Comparison of ENCODE assay signal across 8 mouse cellular contexts in the genomic region with DNA sequence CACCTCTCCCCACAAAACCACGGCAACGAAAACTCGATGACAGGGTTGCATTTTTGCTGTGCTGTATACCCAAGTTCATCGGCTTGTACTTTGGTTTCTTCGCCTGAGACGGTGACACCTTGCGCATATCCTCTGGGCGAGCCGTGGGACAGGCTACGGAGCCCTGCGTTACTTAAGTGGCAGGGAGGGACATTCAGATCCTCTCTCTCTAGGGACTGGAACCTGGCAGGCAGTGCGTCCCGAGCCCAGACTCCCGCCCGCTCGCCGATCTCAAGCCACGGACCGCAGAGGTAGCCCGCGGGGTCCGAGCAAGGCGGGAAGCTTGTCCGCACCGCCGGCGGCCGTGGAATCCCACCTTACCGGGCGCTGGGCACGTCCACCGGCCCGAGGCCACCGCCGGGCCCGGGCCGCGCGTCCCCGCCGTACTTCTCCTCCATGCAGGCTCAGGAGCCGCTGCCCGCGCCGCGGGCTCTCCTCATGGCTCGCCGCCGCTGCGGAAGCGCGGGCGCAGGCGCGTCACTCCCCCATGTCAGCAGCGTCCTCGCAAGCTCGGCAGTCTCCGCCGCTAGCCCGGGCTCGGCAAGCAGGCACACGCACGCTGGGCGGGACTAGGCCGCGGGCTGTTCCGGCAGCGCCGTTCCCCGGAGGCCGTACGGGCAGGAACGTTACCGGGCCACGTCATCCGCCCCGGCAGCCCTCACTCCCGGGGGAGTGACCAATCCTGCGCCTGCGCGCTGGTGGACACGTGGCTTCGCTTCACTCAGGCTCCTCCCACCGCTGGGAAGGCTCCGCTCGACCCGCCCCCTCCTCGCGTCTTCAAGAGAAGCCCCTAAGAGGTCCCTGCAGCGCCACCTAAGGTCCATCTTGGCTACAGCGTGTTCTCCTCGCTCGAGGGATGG. TPM values are rescaled to one million over a fixed set of nuclear protein-coding genes. Genes with fewer than 3 reads are reported as not detected.
DNase-seq lines count a peak whose midpoint lies in the region; ATAC-seq and TF ChIP-seq lines count a peak whose summit lies in the region.

Slc30a5 (minus strand) TSS at position 687 of the 899 bp plus-strand sequence.

- peak within 1 kb of the TSS; percentile 89 for H3K4me2 ChIP-seq in heart, embryonic 11.5 days
- H3K4me2 ChIP-seq in kidney, embryonic 16.5 days (replicated peaks; ENCODE audit: low read depth, low read length), result peak within 1 kb of the TSS; percentile 81
- peak within 1 kb of the TSS; percentile 89 for H3K4me2 ChIP-seq in myocyte (ENCODE audit: low read depth)

- H3K79me3 ChIP-seq in C2C12 (ENCODE audit: low read depth), result peaks cover 35% of the 10 kb centered on the region

- peak; percentile 100 for DNase-seq in brain, embryonic 14.5 days (ENCODE audit: low read depth)
- peak; percentile 91 for DNase-seq in liver, adult 2 months (ENCODE audit: extremely low read depth, low read depth, low spot score)
- DNase-seq in splenic B cell, adult 2 months (ENCODE audit: low read depth, low spot score), result peak; percentile 100

- peak within 1 kb of the TSS; percentile 94 for H3K27ac ChIP-seq in heart, embryonic 11.5 days (ENCODE audit: low read depth, low read length)
- peak within 1 kb of the TSS; percentile 88 for H3K27ac ChIP-seq in kidney, embryonic 16.5 days (ENCODE audit: low read length)
- peak within 1 kb of the TSS; percentile 86 for H3K27ac ChIP-seq in liver, adult 2 months (replicated peaks; ENCODE audit: insufficient read depth, low read depth, low read length)

- H3K27me3 ChIP-seq in C2C12 (ENCODE audit: control insufficient read depth, insufficient read depth, insufficient read length) (peaks cover 5% of the 10 kb centered on the region), myocyte (ENCODE audit: control insufficient read depth, insufficient read depth, insufficient read length) (no peaks in the 10 kb centered on the region)
- H3K27me3 ChIP-seq in erythroblast, embryonic 14.5 days (ENCODE audit: control insufficient read depth), result peaks cover 2% of the 10 kb centered on the region; the same call in 1 of the 2 replicates
- no peaks in the 10 kb centered on the region for H3K27me3 ChIP-seq in heart, embryonic 11.5 days (ENCODE audit: control insufficient read depth, insufficient read depth, low read length)
- H3K27me3 ChIP-seq in kidney, embryonic 16.5 days (ENCODE audit: insufficient read depth, low read length), result no peaks in the 10 kb centered on the region
- no peaks in the 10 kb centered on the region for H3K27me3 ChIP-seq in liver, adult 2 months (ENCODE audit: control insufficient read depth, insufficient read depth, low read length)
- H3K27me3 ChIP-seq in splenic B cell, adult 2 months (ENCODE audit: control insufficient read depth, insufficient read depth, low read length, poor library complexity, severe bottlenecking), result no peaks in the 10 kb centered on the region

- peak; percentile 58 for TF ChIP-seq CTCF in C2C12 (IDR thresholded peaks at IDR 0.05; ENCODE audit: control insufficient read depth, insufficient read depth, insufficient read length)
- TF ChIP-seq CTCF in brain, embryonic 14.5 days (IDR thresholded peaks at IDR 0.05; ENCODE audit: borderline replicate concordance, extremely low read depth, insufficient read depth, insufficient read length), result peak; percentile 83
- peak; percentile 83 for TF ChIP-seq CTCF in liver, adult 2 months (IDR thresholded peaks at IDR 0.05; ENCODE audit: low read depth, low read length)

- H3K9ac ChIP-seq in heart, embryonic 11.5 days (ENCODE audit: low read depth, low read length), result peak within 1 kb of the TSS; percentile 98
- H3K9ac ChIP-seq in kidney, embryonic 16.5 days (replicated peaks; ENCODE audit: low read length), result peak within 1 kb of the TSS; percentile 96
- peak within 1 kb of the TSS; percentile 94 for H3K9ac ChIP-seq in liver, adult 2 months (ENCODE audit: low read depth, low read length)

- H3K36me3 ChIP-seq in C2C12 (ENCODE audit: control insufficient read depth, insufficient read depth) (peaks cover 6% of the 10 kb centered on the region), myocyte (ENCODE audit: control insufficient read depth, insufficient read depth) (peaks cover 6% of the 10 kb centered on the region)
- peaks cover 17% of the 10 kb centered on the region for H3K36me3 ChIP-seq in erythroblast, embryonic 14.5 days (ENCODE audit: control insufficient read depth)
- H3K36me3 ChIP-seq in heart, embryonic 11.5 days (ENCODE audit: control insufficient read depth, insufficient read depth, low read length), result no peaks in the 10 kb centered on the region; the same call in 1 of the 2 replicates
- peaks cover under 1% of the 10 kb centered on the region; the same call in 1 of the 2 replicates for H3K36me3 ChIP-seq in kidney, embryonic 16.5 days (ENCODE audit: insufficient read depth, low read length)
- H3K36me3 ChIP-seq in liver, adult 2 months (ENCODE audit: control insufficient read depth, insufficient read depth, low read length), result peaks cover 3% of the 10 kb centered on the region
- H3K36me3 ChIP-seq in splenic B cell, adult 2 months (ENCODE audit: control insufficient read depth, insufficient read depth, low read length, poor library complexity, severe bottlenecking), result 0 out of 2 replicates have a peak, but pooled peaks cover 5% of the 10 kb centered on the region

- peaks cover 44% of the 10 kb centered on the region for H3K79me2 ChIP-seq in C2C12 (ENCODE audit: control insufficient read depth, insufficient read depth)
- peaks cover 6% of the 10 kb centered on the region; the same call in 1 of the 2 replicates for H3K79me2 ChIP-seq in liver, adult 2 months (ENCODE audit: control insufficient read depth, insufficient read depth, low read length)
- H3K79me2 ChIP-seq in myocyte (ENCODE audit: control insufficient read depth, insufficient read depth), result peaks cover 39% of the 10 kb centered on the region

- H3K4me3 ChIP-seq in C2C12 (ENCODE audit: insufficient read depth, poor library complexity, severe bottlenecking), result peak within 1 kb of the TSS; percentile 89
- peak within 1 kb of the TSS; percentile 97 for H3K4me3 ChIP-seq in erythroblast, embryonic 14.5 days (replicated peaks)
- peak within 1 kb of the TSS; percentile 88 for H3K4me3 ChIP-seq in heart, embryonic 11.5 days (ENCODE audit: low read depth, low read length)
- H3K4me3 ChIP-seq in kidney, embryonic 16.5 days (ENCODE audit: low read length), result peak within 1 kb of the TSS; percentile 94
- H3K4me3 ChIP-seq in liver, adult 2 months (ENCODE audit: insufficient read depth, low read depth, low read length), result peak within 1 kb of the TSS; percentile 89
- H3K4me3 ChIP-seq in myocyte, result peak within 1 kb of the TSS; percentile 86

- peak within 1 kb of the TSS; percentile 83 for H3ac ChIP-seq in C2C12 (ENCODE audit: control insufficient read depth, insufficient read length, low read depth)
- peak within 1 kb of the TSS; percentile 88 for H3ac ChIP-seq in myocyte (ENCODE audit: control insufficient read depth, insufficient read length)

- H3K9me3 ChIP-seq in erythroblast, embryonic 14.5 days (ENCODE audit: control insufficient read depth, low read length), result no peaks in the 10 kb centered on the region
- no peaks in the 10 kb centered on the region for H3K9me3 ChIP-seq in heart, embryonic 11.5 days (replicated peaks; ENCODE audit: control insufficient read depth, low read length)
- no peaks in the 10 kb centered on the region for H3K9me3 ChIP-seq in kidney, embryonic 16.5 days (ENCODE audit: low read length)

- peak; percentile 97 for ATAC-seq in heart, embryonic 11.5 days (replicated peaks; ENCODE audit: insufficient number of reproducible peaks, low FRiP score, low TSS enrichment)
- ATAC-seq in kidney, embryonic 16.5 days (ENCODE audit: low FRiP score, low TSS enrichment), result peak; percentile 97

- under 1% methylated on average over 94 of the region's 94 CpGs for WGBS in heart, embryonic 11.5 days (ENCODE audit: insufficient replicate concordance)
- under 1% methylated on average over 91 of the region's 94 CpGs for WGBS in kidney, embryonic 16.5 days
- WGBS in liver, adult 2 months, result under 1% methylated on average over 94 of the region's 94 CpGs

- TF ChIP-seq POLR2A in brain, embryonic 14.5 days (IDR thresholded peaks at IDR 0.05; ENCODE audit: borderline replicate concordance, extremely low read depth, insufficient read depth, insufficient read length, poor library complexity, severe bottlenecking), result peak; percentile 91
- peak; percentile 86 for TF ChIP-seq POLR2A in liver, adult 2 months (IDR thresholded peaks at IDR 0.05; ENCODE audit: extremely low read depth, insufficient read depth, low read length)
- peak; percentile 99 for TF ChIP-seq POLR2A in myocyte (IDR thresholded peaks at IDR 0.05; ENCODE audit: insufficient read length, low read depth)

- peaks cover 29% of the 10 kb centered on the region for H3K4me1 ChIP-seq in erythroblast, embryonic 14.5 days (ENCODE audit: control insufficient read depth)
- peaks cover 10% of the 10 kb centered on the region for H3K4me1 ChIP-seq in heart, embryonic 11.5 days (ENCODE audit: control insufficient read depth, insufficient read depth, low read length)
- H3K4me1 ChIP-seq in kidney, embryonic 16.5 days (ENCODE audit: insufficient read depth, low read length), result peaks cover 21% of the 10 kb centered on the region
- peaks cover 12% of the 10 kb centered on the region; the same call in 1 of the 2 replicates for H3K4me1 ChIP-seq in liver, adult 2 months (ENCODE audit: control insufficient read depth, insufficient read depth, low read length)

TF ChIP-seq in C2C12, 6 proteins besides CTCF, POLR2A, EP300 and RAD21:
- no peak for TF ChIP-seq MYOG (IDR thresholded peaks at IDR 0.05; ENCODE audit: control insufficient read depth, extremely low read depth, insufficient read length)
- peak; percentile 88 for TF ChIP-seq USF1 (IDR thresholded peaks at IDR 0.05; ENCODE audit: low read depth)
- peak; percentile 74 for TF ChIP-seq MAX (IDR thresholded peaks at IDR 0.05)

TF ChIP-seq in myocyte, 11 proteins besides CTCF, POLR2A, EP300 and RAD21:
- TF ChIP-seq TCF3 (IDR thresholded peaks at IDR 0.05; ENCODE audit: insufficient read length, low read depth) (no peak), POLR2AphosphoS2 (IDR thresholded peaks at IDR 0.05; ENCODE audit: insufficient read length, low read depth) (peak; percentile 95), MYOG (IDR thresholded peaks at IDR 0.05; ENCODE audit: control insufficient read depth in 1 of 3, insufficient read depth in 1 of 3, insufficient read length in 2 of 3, low read depth in 2 of 3) (peak in 2 of 3 experiments; percentile 11 to 36), USF1 (IDR thresholded peaks at IDR 0.05; ENCODE audit: low read depth) (peak; percentile 83), SRF (IDR thresholded peaks at IDR 0.05; ENCODE audit: control insufficient read depth, insufficient read length, low read depth) (peak; percentile 56)

RNA-seq across cellular contexts. Expression of gene Slc30a5, which starts in this region (rescaled TPM):
- polyA plus RNA-seq in C2C12 (2012; fragmentation: generic; extraction: Trizol), result 21.7 TPM
- polyA plus RNA-seq in brain, embryonic 14.5 days (2012; rRNA removed), result 36.7 and 39.1 TPM in 2 replicates
- polyA plus RNA-seq in erythroblast, embryonic 14.5 days (2012), result 0.15 TPM in 2 replicates
- polyA plus RNA-seq in heart, embryonic 11.5 days (2014; fragmentation: Nextera tagmentation; extraction: Ambion mirVana), result 37.7 and 42.3 TPM in 2 replicates
- polyA plus RNA-seq in kidney, embryonic 16.5 days (2015; fragmentation: Nextera tagmentation; extraction: Ambion mirVana), result 54.9 and 55.5 TPM in 2 replicates
- total RNA-seq in liver, adult 2 months (2014; rRNA removed), result 36.0 and 38.1 TPM in 2 replicates
- polyA plus RNA-seq in liver, adult 2 months (2012; rRNA removed), result 14.5 and 15.6 TPM in 2 replicates
- polyA plus RNA-seq in myocyte (2012; fragmentation: generic; extraction: Trizol), result 20.9 TPM

Comparison
In these comparisons a context has a peak if more than half of its experiments do, and no peak if none do; other contexts are left out.
1. Peak in every context shown above with its lines: DNase-seq, ATAC-seq, H3K4me3 ChIP-seq and H3K27ac ChIP-seq.
2. RNA of gene Slc30a5 (polyA plus RNA-seq): 54.9 to 55.5 TPM in kidney, embryonic 16.5 days, 37.7 to 42.3 TPM in heart, embryonic 11.5 days, 36.7 to 39.1 TPM in brain, embryonic 14.5 days, 21.7 TPM in C2C12 (single experiment), 20.9 TPM in myocyte (single experiment) and 14.5 to 15.6 TPM in liver, adult 2 months; 0.15 TPM in erythroblast, embryonic 14.5 days; every median in the first group is over 10 times any median in the second.